Mouse (Mus musculus): ENCODE results near the gene Vsx2. TPM values are rescaled to one million over a fixed set of nuclear protein-coding genes. Genes with fewer than 3 reads are reported as not detected.

Vsx2 gene
- polyA plus RNA-seq (2012; rRNA removed; ENCODE audit: low replicate concordance): not detected in 2 replicates

DNA sequence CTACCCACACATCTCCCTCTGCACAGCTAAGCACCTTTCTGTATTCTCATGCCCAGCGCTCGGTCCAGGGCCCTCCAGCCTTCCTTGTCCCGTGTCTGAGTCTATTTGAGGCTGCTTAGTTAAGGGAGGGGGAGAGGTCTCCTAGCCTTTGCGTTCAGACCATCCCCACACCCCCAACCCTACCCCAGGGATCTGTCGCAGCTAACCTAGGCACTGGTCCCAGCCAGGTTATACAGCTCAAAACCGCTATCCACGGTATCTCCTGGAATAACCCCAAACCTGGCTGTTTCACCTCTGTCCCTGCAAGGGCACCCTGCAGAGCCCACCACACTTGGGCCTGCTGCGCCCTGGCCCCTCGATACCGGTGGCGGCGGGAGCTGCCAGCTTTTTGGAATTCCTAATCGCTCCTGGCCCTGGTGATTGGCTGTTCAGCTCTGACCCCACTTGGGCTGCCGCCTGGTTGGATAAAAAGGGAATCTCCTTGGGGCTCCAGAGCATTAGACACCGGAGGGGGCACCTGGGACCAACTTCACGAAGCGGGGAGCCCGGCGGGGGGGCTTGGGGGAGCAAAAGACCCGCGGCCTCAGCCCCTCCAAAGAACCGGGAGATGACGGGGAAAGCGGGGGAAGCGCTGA lies at the start of gene Vsx2:
Vsx2 (plus strand) TSS at position 427 of the 635 bp plus-strand sequence.

DNA sequence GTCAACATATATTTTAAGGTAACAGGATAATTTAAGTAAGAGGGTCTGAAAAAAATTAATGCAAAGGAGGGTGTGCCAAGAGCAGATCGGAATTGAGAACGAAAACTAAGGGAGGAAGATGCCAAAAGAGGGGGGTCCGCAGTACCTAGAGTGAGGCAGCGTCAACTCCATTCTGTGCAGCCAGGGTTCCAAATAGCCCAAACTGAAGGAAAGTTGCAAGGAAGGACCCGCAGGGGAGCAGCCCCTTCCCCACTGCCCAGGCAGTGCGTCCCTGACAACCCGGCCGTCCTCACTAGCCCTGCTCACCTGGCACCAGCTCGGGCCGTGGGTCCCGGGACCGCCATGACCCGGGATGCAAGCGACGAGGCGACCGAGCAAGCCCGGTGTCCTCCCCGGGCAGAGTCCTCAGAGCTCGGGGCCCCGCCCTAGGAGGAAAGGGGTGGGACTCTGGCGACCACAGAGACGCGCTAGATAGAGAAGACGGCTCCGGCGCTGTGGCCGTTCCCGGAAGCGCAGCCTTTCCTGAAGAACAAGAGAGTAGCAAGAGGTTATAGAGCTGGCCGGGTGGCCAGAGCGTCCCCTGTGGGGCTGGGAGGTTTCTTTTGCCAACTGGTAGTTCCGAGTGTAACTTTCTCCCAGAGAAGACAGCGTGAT lies 47.5 kb downstream of the Vsx2 start, which contains the start of gene Abcd4:
Abcd4 (minus strand) TSS at position 437 of the 654 bp plus-strand sequence.

DNA sequence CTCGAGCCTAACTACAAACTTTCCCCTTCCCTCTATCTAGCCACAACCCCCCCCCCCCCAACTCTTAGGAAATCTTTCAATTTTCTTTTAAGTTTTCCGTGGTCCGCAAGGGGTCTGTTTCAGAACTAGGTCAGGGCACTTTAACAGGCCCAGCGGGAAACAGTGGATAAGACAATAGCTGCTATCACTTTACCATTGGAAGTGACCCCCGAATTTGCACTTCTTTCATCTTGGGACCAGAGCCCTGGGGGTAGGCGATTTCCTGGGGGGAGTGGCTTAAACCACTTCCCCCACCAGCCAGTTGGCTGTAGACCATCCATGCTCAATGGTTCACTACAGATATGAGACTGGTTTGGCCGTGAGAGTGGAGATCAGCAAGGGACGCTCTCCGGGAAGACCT lies 71.1 kb downstream of the Vsx2 start, which contains the start of gene Vrtn:
Vrtn (plus strand) TSS at position 366 of the 400 bp plus-strand sequence.

Other genes starting within 250 kb of the Vsx2 start
- gene Coq6, start 208.1 kb upstream of the Vsx2 start, polyA plus RNA-seq (2012; rRNA removed; ENCODE audit: low replicate concordance): 35.1 and 38.7 TPM in 2 replicates
- 0.38 and 0.71 TPM in 2 replicates for gene Fam161b, start 207.9 kb upstream of the Vsx2 start, polyA plus RNA-seq (2012; rRNA removed; ENCODE audit: low replicate concordance)
- 16.7 and 18.1 TPM in 2 replicates for gene Entpd5, start 160.7 kb upstream of the Vsx2 start, polyA plus RNA-seq (2012; rRNA removed; ENCODE audit: low replicate concordance)
- gene Bbof1, start 160.7 kb upstream of the Vsx2 start, polyA plus RNA-seq (2012; rRNA removed; ENCODE audit: low replicate concordance): 0.04 TPM in 1 of 2 replicates, not detected in the other
- 0.36 and 0.65 TPM in 2 replicates for gene Rnf113a2, start 152.6 kb upstream of the Vsx2 start, polyA plus RNA-seq (2012; rRNA removed; ENCODE audit: low replicate concordance)
- 1.0 and 1.8 TPM in 2 replicates for gene Aldh6a1, start 118.8 kb upstream of the Vsx2 start, polyA plus RNA-seq (2012; rRNA removed; ENCODE audit: low replicate concordance)
- 0.83 and 2.3 TPM in 2 replicates for gene Lin52, start 118.3 kb upstream of the Vsx2 start, polyA plus RNA-seq (2012; rRNA removed; ENCODE audit: low replicate concordance)
- 18.9 and 29.5 TPM in 2 replicates for gene Abcd4, start 47.7 kb downstream of the Vsx2 start, polyA plus RNA-seq (2012; rRNA removed; ENCODE audit: low replicate concordance)
- not detected in 2 replicates for gene Vrtn, start 71.3 kb downstream of the Vsx2 start, polyA plus RNA-seq (2012; rRNA removed; ENCODE audit: low replicate concordance)
- gene Syndig1l, start 129.1 kb downstream of the Vsx2 start, polyA plus RNA-seq (2012; rRNA removed; ENCODE audit: low replicate concordance): not detected in 2 replicates
- 77.3 and 98.9 TPM in 2 replicates for gene Npc2, start 203.4 kb downstream of the Vsx2 start, polyA plus RNA-seq (2012; rRNA removed; ENCODE audit: low replicate concordance)
- gene Isca2, start 203.5 kb downstream of the Vsx2 start, polyA plus RNA-seq (2012; rRNA removed; ENCODE audit: low replicate concordance): 30.4 and 34.3 TPM in 2 replicates

Data from duodenum, adult 2 months (tissue).